Mouse (Mus musculus) R1 (cell line): Measurements from ENCODE around the gene Ptgdr.
"Not testable (repeated sequence)": the region's sequence is repeated elsewhere in the genome, so short reads cannot be mapped to it uniquely, and the experiment has no call there.

Source experiments
- DNase-seq: peaks from one replicate; pipeline ENCODE4 v3.0.0-alpha.2; 2018; ENCODE audit warnings: low read depth, low spot score

Ptgdr gene

GRCm38 (mm10) chr14:44813152-44813551 is 46.0 kb downstream of the Ptgdr start:
- DNase-seq = not testable (repeated sequence)
